Mouse (Mus musculus) kidney, embryonic 14.5 days (tissue): Measurements from ENCODE around the gene Zbtb7b. TPM values are rescaled to one million over a fixed set of nuclear protein-coding genes. Genes with fewer than 3 reads are reported as not detected.

Experiments used
- ATAC-seq: fragments of 200-750 bp; cut with Nextera tagmentation; 2 replicates; pipeline ENCODE4 v1.8.0; 2017; ENCODE audit warnings: moderate number of reproducible peaks, mild to moderate bottlenecking, moderate TSS enrichment, moderate library complexity; ENCODE audit not compliant: low FRiP score, low TSS enrichment
- H3K27ac ChIP-seq: fragments of 300-500 bp; sonication (generic); 2 replicates; pipeline ENCODE4 v1.5.1; 2014; ENCODE audit warnings: low read depth, mild to moderate bottlenecking, low read length, moderate library complexity, mixed read lengths
- H3K27me3 ChIP-seq: fragments of 300-500 bp; sonication (generic); 2 replicates; pipeline ENCODE4 v1.6.1; 2014; ENCODE audit warnings: mild to moderate bottlenecking, low read length; ENCODE audit not compliant: control insufficient read depth, insufficient read depth
- H3K36me3 ChIP-seq: fragments of 300-500 bp; sonication (generic); 2 replicates; pipeline ENCODE4 v1.6.1; 2014; ENCODE audit warnings: low read length, mixed read lengths; ENCODE audit not compliant: control insufficient read depth, insufficient read depth
- H3K4me1 ChIP-seq: fragments of 300-500 bp; sonication (generic); 2 replicates; pipeline ENCODE4 v1.6.1; 2014; ENCODE audit warnings: low read length, mixed read lengths; ENCODE audit not compliant: control insufficient read depth, insufficient read depth
- H3K4me2 ChIP-seq: fragments of 300-500 bp; sonication (generic); replicated peaks from 2 replicates; pipeline ENCODE4 v1.6.1; 2014; ENCODE audit warnings: low read depth, mild to moderate bottlenecking, low read length
- H3K4me3 ChIP-seq: fragments of 300-500 bp; sonication (generic); 2 replicates; pipeline ENCODE4 v1.5.1; 2014; ENCODE audit warnings: mild to moderate bottlenecking, low read length
- H3K9ac ChIP-seq: fragments of 300-500 bp; sonication (generic); 2 replicates; pipeline ENCODE4 v1.6.1; 2014; ENCODE audit warnings: low read depth, mild to moderate bottlenecking, low read length, moderate library complexity
- H3K9me3 ChIP-seq: fragments of 300-500 bp; sonication (generic); 2 replicates; pipeline ENCODE4 v1.6.1; 2016; ENCODE audit warnings: low read length; ENCODE audit not compliant: control insufficient read depth
- WGBS: fragments of 180-500 bp; shearing (Covaris S2); extraction: QIAGEN DNeasy Blood & Tissue Kit; methylation state at CpG from one replicate; pipeline ENCODE4 v1.1.7; 2014; 5-methylcytosine and 5-hydroxymethylcytosine counted together
- polyA plus RNA-seq: library from polyadenylated mRNA; unstranded; fragments of >200 nt; fragmentation: Nextera tagmentation; extraction: Ambion mirVana; gene quantifications from 2 replicates; pipeline ENCODE4 v1.2.1, GENCODE M21; 2014

Gene Zbtb7b
- polyA plus RNA-seq, 1 experiment from 2014 or later: 1.8 TPM

- Histone ChIP-seq H3K9ac (peak within 1 kb of the TSS; percentile 93), H3K9me3 (no peaks in the 10 kb centered on the region), H3K4me1 (peaks cover 48% of the 10 kb centered on the region), H3K27me3 (no peaks in the 10 kb centered on the region), H3K4me3 (peak within 1 kb of the TSS; percentile 95), H3K27ac (peak within 1 kb of the TSS; percentile 90), H3K36me3 (peaks cover 25% of the 10 kb centered on the region), H3K4me2 (peak within 1 kb of the TSS; percentile 67)
- peak; percentile 85 for ATAC-seq
- WGBS: under 1% methylated on average over 44 of the region's 44 CpGs
Observed at GRCm38 (mm10) chr3:89337721-89338578, 56.6 kb downstream of the Zbtb7b start, which contains the start of gene Efna4. Efna4 (minus strand) TSS chr3:89338028.

- Histone ChIP-seq H3K27ac (peak overlapping the region; percentile 90), H3K4me3 (peak overlapping the region; percentile 95), H3K36me3 (peaks cover 25% of the 10 kb centered on the region), H3K27me3 (no peaks in the 10 kb centered on the region), H3K9ac (peak overlapping the region; percentile 93), H3K4me2 (peak overlapping the region; percentile 67), H3K4me1 (peaks cover 53% of the 10 kb centered on the region), H3K9me3 (no peaks in the 10 kb centered on the region)
- 0% methylated on average over 15 of the region's 21 CpGs for WGBS
- ATAC-seq: no peak
Observed at GRCm38 (mm10) chr3:89337062-89337720, 57.4 kb downstream of the Zbtb7b start.

DNA sequence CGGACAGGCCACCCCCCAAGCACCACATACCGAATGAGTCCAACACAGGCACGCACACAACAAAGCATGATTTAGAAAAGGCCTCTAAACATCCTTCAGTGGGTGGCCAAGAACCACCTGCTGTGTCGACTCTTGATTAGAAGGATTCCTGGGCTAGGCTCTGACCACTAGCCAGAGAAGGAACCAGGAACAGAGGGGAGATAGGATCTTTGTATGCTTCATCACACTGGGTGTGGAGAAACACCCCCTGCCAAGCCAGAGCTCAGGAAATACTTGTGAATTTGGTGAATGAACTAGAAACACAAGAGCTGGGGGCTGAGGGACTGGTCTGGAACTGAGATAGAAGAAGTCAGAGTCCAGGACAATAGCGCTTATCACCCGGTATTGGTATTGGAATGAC, 58.0 kb downstream of the Zbtb7b start:
- Histone ChIP-seq H3K27ac (0 out of 2 replicates have a peak overlapping the region, but pooled peaks have one; percentile 90), H3K9ac (peak overlapping the region; percentile 93; the same call in 1 of the 2 replicates), H3K4me1 (peaks cover 59% of the 10 kb centered on the region), H3K27me3 (no peaks in the 10 kb centered on the region), H3K9me3 (no peaks in the 10 kb centered on the region), H3K36me3 (peaks cover 25% of the 10 kb centered on the region), H3K4me3 (peak overlapping the region; percentile 95), H3K4me2 (peak overlapping the region; percentile 67)
- no peak for ATAC-seq
- 13% methylated on average over 6 of the region's 6 CpGs for WGBS

DNA sequence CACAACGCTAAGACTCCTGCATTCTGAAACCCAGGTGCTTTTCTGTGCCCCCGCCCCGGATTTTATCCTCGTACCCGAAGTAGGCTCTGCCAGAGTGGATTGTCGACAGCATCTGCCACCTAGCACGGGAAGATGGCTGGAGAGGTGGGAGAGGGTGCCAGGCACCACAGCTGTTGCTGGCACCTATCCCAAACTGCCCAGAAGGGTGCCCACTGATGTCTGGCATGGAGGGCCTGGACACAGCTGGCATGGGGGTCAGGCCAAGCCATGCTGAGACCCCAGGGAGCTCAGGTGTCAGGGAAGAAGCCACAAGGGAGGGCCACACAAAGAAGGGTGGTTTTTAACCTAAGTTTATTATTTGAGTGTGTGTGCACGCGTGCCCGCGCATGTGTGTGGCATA, 61.5 kb downstream of the Zbtb7b start:
- no peak overlapping the region for H3K9ac ChIP-seq
- H3K4me1 ChIP-seq: peaks cover 40% of the 10 kb centered on the region
- H3K27ac ChIP-seq: no peak overlapping the region
- no peak overlapping the region for H3K4me3 ChIP-seq
- no peak overlapping the region for H3K4me2 ChIP-seq
- WGBS: 55% methylated on average over 11 of the region's 11 CpGs
- peaks cover 25% of the 10 kb centered on the region for H3K36me3 ChIP-seq
- no peaks in the 10 kb centered on the region for H3K27me3 ChIP-seq
- no peak for ATAC-seq
- no peaks in the 10 kb centered on the region for H3K9me3 ChIP-seq

GRCm38 (mm10) chr3:89332476-89332875, 62.1 kb downstream of the Zbtb7b start:
- no peak overlapping the region for H3K27ac ChIP-seq
- ATAC-seq: no peak
- WGBS: 28% methylated on average over 12 of the region's 12 CpGs

DNA sequence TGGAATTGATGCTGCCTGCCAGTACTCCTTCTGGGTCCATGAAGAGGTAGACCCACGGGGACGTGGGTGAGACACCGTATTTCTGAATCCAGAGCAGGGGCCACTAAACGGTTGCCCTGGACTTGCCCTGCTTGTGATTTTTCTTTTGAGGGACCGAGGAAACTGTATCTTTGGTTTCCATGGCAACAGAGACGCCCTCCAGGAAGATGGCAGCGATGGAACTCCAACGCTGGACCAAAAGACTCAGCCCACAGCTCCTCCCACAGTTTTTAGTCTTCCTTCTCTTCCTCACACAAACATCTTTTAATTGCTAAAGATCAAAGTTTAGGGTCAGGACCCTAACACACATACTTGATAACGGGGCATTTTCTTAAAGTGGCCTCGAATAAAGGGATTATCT, 62.6 kb downstream of the Zbtb7b start:
- H3K27me3 ChIP-seq: no peaks in the 10 kb centered on the region
- no peak overlapping the region for H3K9ac ChIP-seq
- H3K4me2 ChIP-seq: no peak overlapping the region
- H3K36me3 ChIP-seq: peaks cover 25% of the 10 kb centered on the region
- H3K9me3 ChIP-seq: no peaks in the 10 kb centered on the region
- H3K4me1 ChIP-seq: peaks cover 45% of the 10 kb centered on the region
- no peak overlapping the region for H3K4me3 ChIP-seq
- no peak for ATAC-seq
- H3K27ac ChIP-seq: no peak overlapping the region
- 33% methylated on average over 10 of the region's 10 CpGs for WGBS

More at GRCm38 (mm10) chr3:89332476-89332875, 62.1 kb downstream of the Zbtb7b start:
- no peak overlapping the region for H3K4me2 ChIP-seq
- H3K9me3 ChIP-seq: no peaks in the 10 kb centered on the region
- H3K9ac ChIP-seq: no peak overlapping the region
- no peaks in the 10 kb centered on the region for H3K27me3 ChIP-seq
- no peak overlapping the region for H3K4me3 ChIP-seq
- H3K36me3 ChIP-seq: peaks cover 25% of the 10 kb centered on the region
- H3K4me1 ChIP-seq: peaks cover 41% of the 10 kb centered on the region

- peaks cover 42% of the 10 kb centered on the region for H3K4me1 ChIP-seq
- no peak for ATAC-seq
Observed at GRCm38 (mm10) chr3:89331561-89331960, 63.0 kb downstream of the Zbtb7b start.

DNA sequence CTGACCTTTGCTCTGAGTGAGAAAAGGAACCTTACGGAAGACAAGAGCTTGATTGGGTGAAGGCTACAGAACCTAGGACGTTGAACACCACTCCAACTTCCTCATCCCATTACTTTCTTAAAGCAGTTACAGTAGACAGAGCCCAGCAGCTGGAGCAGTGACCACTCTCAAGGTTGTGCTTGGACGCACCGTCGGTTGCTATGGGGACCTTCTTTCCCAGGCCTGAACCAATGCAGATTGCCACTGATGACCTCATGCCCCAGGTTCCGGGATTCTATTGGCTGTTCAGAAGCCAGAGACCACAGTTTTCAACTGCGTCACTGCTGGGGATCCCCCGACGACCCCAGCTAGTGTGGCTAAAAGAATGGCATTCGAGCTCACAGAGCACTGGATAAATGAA, 63.6 kb downstream of the Zbtb7b start:
- peaks cover 37% of the 10 kb centered on the region for H3K4me1 ChIP-seq
- no peaks in the 10 kb centered on the region for H3K27me3 ChIP-seq
- H3K9me3 ChIP-seq: no peaks in the 10 kb centered on the region
- ATAC-seq: peak; percentile 44; the same call in 1 of the 2 replicates
- no peak overlapping the region for H3K27ac ChIP-seq
- no peak overlapping the region for H3K9ac ChIP-seq
- WGBS: 22% methylated on average over 10 of the region's 10 CpGs
- peak overlapping the region; percentile 10; the same call in 1 of the 2 replicates for H3K4me2 ChIP-seq
- H3K4me3 ChIP-seq: no peak overlapping the region
- H3K36me3 ChIP-seq: peaks cover 25% of the 10 kb centered on the region

More at GRCm38 (mm10) chr3:89331561-89331960, 63.0 kb downstream of the Zbtb7b start:
- 67% methylated on average over 13 of the region's 13 CpGs for WGBS
- Histone ChIP-seq H3K4me3 (no peak overlapping the region), H3K9me3 (no peaks in the 10 kb centered on the region), H3K36me3 (peaks cover 25% of the 10 kb centered on the region), H3K4me2 (no peak overlapping the region), H3K9ac (no peak overlapping the region), H3K27me3 (no peaks in the 10 kb centered on the region), H3K27ac (no peak overlapping the region)

DNA sequence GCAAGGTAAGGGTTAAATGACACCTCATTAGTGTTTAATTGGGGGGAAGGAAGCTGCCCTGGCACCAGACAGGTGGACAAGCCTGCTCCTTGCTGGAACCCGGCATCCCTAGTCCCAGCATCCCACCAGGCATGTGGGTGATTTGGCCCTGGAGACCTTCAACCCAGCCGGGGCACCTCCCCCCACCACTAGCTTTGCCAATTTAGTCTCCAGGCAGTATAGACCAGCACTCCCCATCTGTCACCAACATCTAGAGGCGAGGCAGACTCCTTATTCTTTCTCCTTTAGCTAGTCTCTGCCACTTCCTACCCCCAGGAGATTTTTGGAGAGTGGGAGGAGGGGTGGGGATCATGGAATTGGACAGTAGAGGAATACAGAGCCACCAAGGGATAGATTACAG, 64.2 kb downstream of the Zbtb7b start:
- 43% methylated on average over 3 of the region's 3 CpGs for WGBS
- Histone ChIP-seq H3K9me3 (no peaks in the 10 kb centered on the region), H3K36me3 (peaks cover 25% of the 10 kb centered on the region), H3K4me2 (no peak overlapping the region), H3K4me3 (no peak overlapping the region), H3K4me1 (peaks cover 32% of the 10 kb centered on the region), H3K27ac (no peak overlapping the region), H3K27me3 (no peaks in the 10 kb centered on the region), H3K9ac (no peak overlapping the region)
- ATAC-seq: no peak
